Mouse (Mus musculus): ENCODE results near the gene Dgkd. TPM values are rescaled to one million over a fixed set of nuclear protein-coding genes. Genes with fewer than 3 reads are reported as not detected.

Gene Dgkd
- polyA plus RNA-seq, 1 experiment from 2014 or later: 19.7 TPM

DNA sequence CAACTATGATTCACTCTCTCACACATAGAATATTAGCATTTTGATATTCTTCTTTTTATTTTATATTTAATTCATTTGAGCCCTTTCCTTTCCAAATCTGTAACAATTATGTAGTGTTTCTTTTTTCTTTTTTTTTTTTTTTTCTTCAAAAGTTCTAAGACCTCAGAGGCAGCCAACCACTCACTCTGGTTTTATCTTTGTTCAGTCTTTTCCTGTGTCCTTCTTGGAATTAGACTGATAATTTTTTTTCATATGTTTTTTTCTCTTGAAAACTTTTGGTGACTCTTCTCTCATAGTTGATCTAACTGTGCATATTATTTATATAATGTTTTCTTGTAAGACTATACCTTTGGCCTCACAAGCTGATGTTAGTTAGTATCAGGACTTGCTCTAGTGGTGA lies 29.5 kb downstream of the Dgkd start:
- Histone ChIP-seq H3K27me3 (no peaks in the 10 kb centered on the region), H3K9ac (no peak overlapping the region), H3K4me1 (replicated peaks) (peaks cover 44% of the 10 kb centered on the region), H3K36me3 (peaks cover 12% of the 10 kb centered on the region), H3K4me3 (no peak overlapping the region), H3K27ac (no peak overlapping the region), H3K9me3 (replicated peaks) (no peaks in the 10 kb centered on the region), H3K4me2 (no peak overlapping the region)
- ATAC-seq (replicated peaks; ENCODE audit: insufficient number of reproducible peaks, insufficient read depth, low FRiP score, low read depth): no peak

DNA sequence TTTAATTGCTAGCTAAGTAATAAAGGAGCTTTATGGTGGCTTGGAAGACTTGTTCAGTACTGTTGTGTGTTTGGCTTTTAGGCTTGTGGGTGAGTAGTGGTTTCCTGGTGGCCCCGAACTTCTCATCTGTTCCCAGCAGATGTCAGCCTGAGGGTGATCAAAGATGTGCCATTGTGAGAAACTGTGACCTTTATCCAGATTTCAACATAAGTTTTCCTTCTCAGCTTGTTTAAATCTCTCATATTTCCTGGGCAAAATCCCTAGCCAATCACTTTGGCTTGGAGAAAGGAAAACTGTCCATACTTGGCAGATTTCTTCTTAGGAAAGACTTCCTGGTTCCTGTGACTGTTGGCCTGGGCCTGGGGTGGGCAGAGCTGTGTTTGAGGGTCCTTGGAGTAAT lies 37.9 kb downstream of the Dgkd start:
- H3K36me3 ChIP-seq: no peaks in the 10 kb centered on the region
- 54% methylated on average over 1 of the region's 1 CpGs for WGBS
- no peaks in the 10 kb centered on the region for H3K9me3 ChIP-seq (replicated peaks)
- no peak overlapping the region for H3K4me2 ChIP-seq
- peaks cover 13% of the 10 kb centered on the region; the same call in 1 of the 2 replicates for H3K4me1 ChIP-seq (replicated peaks)
- H3K27ac ChIP-seq: no peak overlapping the region
- ATAC-seq (replicated peaks; ENCODE audit: insufficient number of reproducible peaks, insufficient read depth, low FRiP score, low read depth): no peak
- H3K9ac ChIP-seq: no peak overlapping the region
- no peak overlapping the region for H3K4me3 ChIP-seq
- H3K27me3 ChIP-seq: no peaks in the 10 kb centered on the region

- Histone ChIP-seq H3K4me3 (no peak overlapping the region), H3K4me1 (replicated peaks) (peaks cover 13% of the 10 kb centered on the region; the same call in 1 of the 2 replicates), H3K4me2 (no peak overlapping the region), H3K9me3 (replicated peaks) (no peaks in the 10 kb centered on the region), H3K9ac (no peak overlapping the region), H3K36me3 (no peaks in the 10 kb centered on the region), H3K27ac (no peak overlapping the region), H3K27me3 (no peaks in the 10 kb centered on the region)
- no peak for ATAC-seq (replicated peaks; ENCODE audit: insufficient number of reproducible peaks, insufficient read depth, low FRiP score, low read depth)
- 70% methylated on average over 4 of the region's 4 CpGs for WGBS
These were observed 38.5 kb downstream of the Dgkd start for GRCm38 (mm10) chr1:87891634-87892033.

DNA sequence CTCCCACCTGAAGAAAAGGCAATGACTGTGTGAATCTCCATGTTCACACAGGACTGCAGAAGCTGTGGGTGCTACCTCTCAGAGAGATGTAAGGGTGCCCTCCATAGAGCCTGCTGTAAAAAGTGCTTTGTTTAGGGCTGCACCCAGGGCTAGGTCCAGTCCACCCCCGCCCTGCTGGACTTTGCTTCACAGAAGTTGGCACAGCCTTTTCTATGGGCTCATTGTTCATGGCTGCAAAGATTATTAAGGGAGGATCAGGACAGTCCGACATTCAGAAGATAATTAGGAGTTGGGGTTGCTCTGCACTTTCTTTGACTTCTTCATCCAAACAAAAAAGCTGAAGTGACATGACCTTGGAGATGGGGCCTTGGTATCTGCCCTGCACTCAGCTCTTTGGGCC lies 39.4 kb downstream of the Dgkd start:
- 73% methylated on average over 2 of the region's 2 CpGs for WGBS
- Histone ChIP-seq H3K4me2 (no peak overlapping the region), H3K4me3 (no peak overlapping the region), H3K9ac (no peak overlapping the region), H3K27ac (no peak overlapping the region), H3K4me1 (replicated peaks) (peaks cover 13% of the 10 kb centered on the region; the same call in 1 of the 2 replicates), H3K9me3 (replicated peaks) (no peaks in the 10 kb centered on the region), H3K27me3 (no peaks in the 10 kb centered on the region), H3K36me3 (no peaks in the 10 kb centered on the region; the same call in 1 of the 2 replicates)
- no peak for ATAC-seq (replicated peaks; ENCODE audit: insufficient number of reproducible peaks, insufficient read depth, low FRiP score, low read depth)

- ATAC-seq (replicated peaks; ENCODE audit: insufficient number of reproducible peaks, insufficient read depth, low FRiP score, low read depth): no peak
- Histone ChIP-seq H3K4me2 (no peak overlapping the region), H3K27ac (no peak overlapping the region), H3K36me3 (no peaks in the 10 kb centered on the region; the same call in 1 of the 2 replicates), H3K9ac (no peak overlapping the region), H3K4me3 (no peak overlapping the region), H3K4me1 (replicated peaks) (peaks cover 13% of the 10 kb centered on the region; the same call in 1 of the 2 replicates), H3K27me3 (no peaks in the 10 kb centered on the region), H3K9me3 (replicated peaks) (no peaks in the 10 kb centered on the region)
- WGBS: 95% methylated on average over 4 of the region's 4 CpGs
These were observed 40.3 kb downstream of the Dgkd start for GRCm38 (mm10) chr1:87893414-87893813.

GRCm38 (mm10) chr1:87896921-87897320 lies 43.8 kb downstream of the Dgkd start:
- H3K9me3 ChIP-seq (replicated peaks): no peaks in the 10 kb centered on the region
- H3K4me1 ChIP-seq (replicated peaks): peaks cover 22% of the 10 kb centered on the region
- H3K9ac ChIP-seq: no peak overlapping the region
- no peaks in the 10 kb centered on the region for H3K27me3 ChIP-seq
- no peak overlapping the region for H3K4me2 ChIP-seq
- WGBS: 91% methylated on average over 2 of the region's 2 CpGs
- H3K4me3 ChIP-seq: no peak overlapping the region
- no peaks in the 10 kb centered on the region; the same call in 1 of the 2 replicates for H3K36me3 ChIP-seq
- no peak overlapping the region for H3K27ac ChIP-seq
- ATAC-seq (replicated peaks; ENCODE audit: insufficient number of reproducible peaks, insufficient read depth, low FRiP score, low read depth): no peak

DNA sequence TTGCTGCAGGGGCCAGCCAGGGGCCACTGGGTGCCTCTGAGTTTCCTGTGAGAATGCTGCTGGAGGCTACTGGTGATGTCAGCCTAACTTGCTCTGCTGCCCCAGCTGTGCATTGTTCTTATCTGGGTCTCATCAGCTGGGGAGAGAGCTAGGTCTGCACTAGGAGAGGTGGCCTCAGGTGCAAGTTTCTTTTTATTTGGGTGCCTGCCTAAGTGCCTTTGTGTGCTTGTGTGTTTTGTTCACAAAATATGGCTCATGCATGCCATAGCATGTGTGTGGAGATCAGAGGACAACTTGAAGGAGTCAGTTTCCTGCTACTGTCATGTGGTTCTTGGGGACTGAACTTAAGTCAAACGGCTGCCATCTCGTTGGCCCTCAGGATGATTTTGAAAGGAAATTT lies 46.6 kb downstream of the Dgkd start:
- H3K36me3 ChIP-seq: no peaks in the 10 kb centered on the region; the same call in 1 of the 2 replicates
- peaks cover 17% of the 10 kb centered on the region for H3K4me1 ChIP-seq (replicated peaks)
- H3K4me3 ChIP-seq: no peak overlapping the region
- no peaks in the 10 kb centered on the region for H3K27me3 ChIP-seq
- no peaks in the 10 kb centered on the region for H3K9me3 ChIP-seq (replicated peaks)
- H3K9ac ChIP-seq: no peak overlapping the region
- H3K27ac ChIP-seq: peak overlapping the region; percentile 27; the same call in 1 of the 2 replicates
- WGBS: 52% methylated on average over 2 of the region's 2 CpGs
- H3K4me2 ChIP-seq: no peak overlapping the region
- 0 out of 2 replicates have a peak, but pooled peaks have one; percentile 18 for ATAC-seq (replicated peaks; ENCODE audit: insufficient number of reproducible peaks, insufficient read depth, low FRiP score, low read depth)

GRCm38 (mm10) chr1:87900979-87901378 lies 47.9 kb downstream of the Dgkd start:
- Histone ChIP-seq H3K4me1 (replicated peaks) (peaks cover 17% of the 10 kb centered on the region), H3K27me3 (no peaks in the 10 kb centered on the region), H3K36me3 (no peaks in the 10 kb centered on the region; the same call in 1 of the 2 replicates), H3K9ac (no peak overlapping the region), H3K4me2 (peak overlapping the region; percentile 12), H3K9me3 (replicated peaks) (no peaks in the 10 kb centered on the region), H3K27ac (peak overlapping the region; percentile 58), H3K4me3 (no peak overlapping the region)
- WGBS: 48% methylated on average over 6 of the region's 6 CpGs
- peak; percentile 73 for ATAC-seq (replicated peaks; ENCODE audit: insufficient number of reproducible peaks, insufficient read depth, low FRiP score, low read depth)

- ATAC-seq (replicated peaks; ENCODE audit: insufficient number of reproducible peaks, insufficient read depth, low FRiP score, low read depth): no peak
- Histone ChIP-seq H3K9me3 (replicated peaks) (no peaks in the 10 kb centered on the region), H3K4me1 (replicated peaks) (peaks cover 17% of the 10 kb centered on the region), H3K27me3 (no peaks in the 10 kb centered on the region), H3K27ac (no peak overlapping the region), H3K4me2 (no peak overlapping the region), H3K4me3 (no peak overlapping the region), H3K9ac (no peak overlapping the region), H3K36me3 (no peaks in the 10 kb centered on the region; the same call in 1 of the 2 replicates)
These were observed 49.1 kb downstream of the Dgkd start for GRCm38 (mm10) chr1:87902186-87902585.

DNA sequence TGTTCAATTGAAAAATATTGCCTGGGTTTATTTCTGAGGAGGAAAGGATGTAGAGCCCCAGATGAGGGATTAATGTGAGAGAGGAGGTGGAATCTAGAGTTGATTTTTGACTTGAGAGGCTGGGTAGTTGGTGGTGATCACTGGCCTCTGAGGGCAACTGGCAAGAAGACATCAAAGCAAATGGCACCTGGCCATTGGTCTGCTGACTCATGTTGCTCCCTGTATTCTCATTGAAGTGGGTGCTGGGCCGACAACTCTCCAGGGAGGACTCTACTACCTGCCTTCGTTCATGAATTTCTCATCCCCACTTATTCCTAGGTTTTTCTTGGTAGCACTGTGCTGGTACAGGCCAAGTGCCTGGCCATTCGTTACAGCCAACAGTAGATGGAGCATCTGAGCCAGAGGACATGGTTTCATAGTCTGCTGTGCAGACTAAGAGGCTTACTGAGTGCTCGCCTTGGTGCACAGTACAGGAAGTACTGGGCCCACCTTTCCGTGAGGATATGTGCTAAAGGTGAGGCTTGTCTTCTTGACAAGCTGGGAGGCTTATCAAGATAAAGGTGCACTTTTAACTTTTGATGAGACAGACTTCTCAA lies 53.4 kb downstream of the Dgkd start:
- no peak overlapping the region for H3K4me3 ChIP-seq
- H3K27ac ChIP-seq: no peak overlapping the region
- H3K36me3 ChIP-seq: no peaks in the 10 kb centered on the region
- WGBS: 78% methylated on average over 5 of the region's 5 CpGs
- ATAC-seq (replicated peaks; ENCODE audit: insufficient number of reproducible peaks, insufficient read depth, low FRiP score, low read depth): no peak
- peaks cover 9% of the 10 kb centered on the region for H3K4me1 ChIP-seq (replicated peaks)
- H3K9ac ChIP-seq: no peak overlapping the region
- H3K9me3 ChIP-seq (replicated peaks): no peaks in the 10 kb centered on the region
- no peaks in the 10 kb centered on the region for H3K27me3 ChIP-seq
- no peak overlapping the region for H3K4me2 ChIP-seq

- Histone ChIP-seq H3K4me1 (replicated peaks) (peaks cover 15% of the 10 kb centered on the region), H3K4me3 (no peak overlapping the region), H3K9ac (no peak overlapping the region), H3K27ac (no peak overlapping the region), H3K27me3 (no peaks in the 10 kb centered on the region), H3K36me3 (no peaks in the 10 kb centered on the region), H3K4me2 (no peak overlapping the region), H3K9me3 (replicated peaks) (no peaks in the 10 kb centered on the region)
- WGBS: 92% methylated on average over 2 of the region's 2 CpGs
- no peak for ATAC-seq (replicated peaks; ENCODE audit: insufficient number of reproducible peaks, insufficient read depth, low FRiP score, low read depth)
These were observed 54.9 kb downstream of the Dgkd start for GRCm38 (mm10) chr1:87908006-87908405.

DNA sequence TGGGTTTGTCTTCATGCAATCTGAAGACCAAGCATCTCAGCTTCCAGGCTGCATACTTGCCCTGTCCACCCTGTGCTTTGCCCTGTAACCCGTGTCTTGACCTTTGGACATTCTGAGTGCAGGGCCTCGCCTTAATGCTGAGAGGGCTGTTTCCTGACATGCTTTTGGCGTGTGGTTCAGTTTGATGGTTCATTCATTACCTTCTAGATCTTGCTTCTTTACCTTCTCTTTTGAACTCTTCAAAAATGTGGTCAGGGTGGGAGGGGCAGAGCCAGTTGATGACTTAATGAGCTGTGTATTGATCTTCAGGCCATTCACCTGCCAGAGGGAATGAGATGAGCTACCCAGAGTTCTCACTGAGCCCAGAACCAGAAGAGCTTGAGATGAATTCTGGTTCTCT lies 55.6 kb downstream of the Dgkd start:
- H3K4me1 ChIP-seq (replicated peaks): peaks cover 19% of the 10 kb centered on the region
- H3K36me3 ChIP-seq: no peaks in the 10 kb centered on the region
- H3K9ac ChIP-seq: no peak overlapping the region
- no peak overlapping the region for H3K27ac ChIP-seq
- H3K4me3 ChIP-seq: no peak overlapping the region
- H3K27me3 ChIP-seq: no peaks in the 10 kb centered on the region
- no peak for ATAC-seq (replicated peaks; ENCODE audit: insufficient number of reproducible peaks, insufficient read depth, low FRiP score, low read depth)
- no peaks in the 10 kb centered on the region for H3K9me3 ChIP-seq (replicated peaks)
- H3K4me2 ChIP-seq: no peak overlapping the region
- WGBS: 80% methylated on average over 3 of the region's 3 CpGs

Data from heart, embryonic 15.5 days (tissue).